Comparison of ENCODE assay signal across 13 mouse cellular contexts in the genomic region with DNA sequence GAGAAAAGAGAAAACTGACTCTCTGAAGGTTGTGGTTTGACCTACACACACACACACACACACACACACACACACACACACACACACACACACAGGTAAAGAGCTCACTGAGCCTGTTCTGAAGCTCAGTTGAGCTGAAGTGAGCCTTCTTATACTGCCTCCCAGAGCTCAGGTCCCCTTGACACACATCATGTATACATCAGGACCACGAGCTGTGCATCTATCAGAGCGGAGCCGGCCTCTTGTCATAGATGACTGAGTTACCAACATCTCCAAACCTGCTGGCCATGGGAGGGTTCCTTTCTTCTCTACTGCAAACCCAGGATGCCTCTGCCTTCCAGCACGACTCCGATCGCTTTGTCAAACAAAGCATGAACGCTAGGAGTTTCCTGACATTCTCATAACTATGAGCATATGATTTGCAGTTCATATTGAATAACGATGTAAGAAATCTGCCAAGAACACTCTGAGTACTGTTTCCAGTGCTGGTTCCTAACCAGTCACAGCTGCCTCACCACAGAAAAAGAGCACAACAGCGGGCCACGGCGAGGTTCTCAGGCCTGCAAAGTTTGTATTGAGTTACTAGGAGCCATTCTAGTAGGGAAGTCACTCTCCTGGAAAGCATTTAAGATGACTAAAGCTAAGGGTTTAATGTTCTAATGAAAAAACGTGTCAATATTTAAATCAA.
A peak's percentile ranks its signal among the peaks of the same experiment; 100 is the strongest.
DNase-seq lines count a peak whose midpoint lies in the region; ATAC-seq and TF ChIP-seq lines count a peak whose summit lies in the region.
"Had no signal": no experiment of that assay in that cellular context is flagged by ENCODE, and none has a peak within 500 bp of the region (broad histone marks: within the 10 kb centered on the region; RNA-seq: fewer than 3 reads in every experiment).

No protein-coding gene starts in this region.

- H3K27ac ChIP-seq in heart, embryonic 16.5 days (ENCODE audit: low read length) = 0 out of 2 replicates have a peak overlapping the region, but pooled peaks have one; percentile 15
- peak overlapping the region; percentile 67; the same call in 1 of the 2 replicates for H3K27ac ChIP-seq in lung, embryonic 14.5 days (ENCODE audit: low read depth)
- no peak overlapping the region for H3K27ac ChIP-seq in lung, postnatal 0 days (ENCODE audit: low read length)
- H3K27ac ChIP-seq in stomach, postnatal 0 days (replicated peaks) = peak overlapping the region; percentile 18; the same call in 1 of the 2 replicates
- no peak overlapping the region for H3K27ac ChIP-seq in liver, embryonic 11.5 days (ENCODE audit: low read depth, low read length)
- H3K27ac ChIP-seq: hindbrain, embryonic 12.5 days; liver, embryonic 15.5 days had no signal

- no peak for TF ChIP-seq EP300 in lung, postnatal 0 days (IDR thresholded peaks at IDR 0.05)
- TF ChIP-seq EP300 in stomach, postnatal 0 days (optimal IDR thresholded peaks at IDR 0.05) = no peak

- DNase-seq in heart, postnatal 14 days = no peak
- peak; percentile 49 for DNase-seq in lung, embryonic 14.5 days
- DNase-seq in lung, postnatal 0 days (ENCODE audit: low spot score) = no peak
- DNase-seq in forelimb bud, embryonic 11.5 days (ENCODE audit: low read depth, low spot score) = peak; percentile 53
- no peak for DNase-seq in stomach, postnatal 0 days (ENCODE audit: low spot score)
- DNase-seq in liver, embryonic 11.5 days (ENCODE audit: low spot score) = no peak
- DNase-seq: cerebellum, adult 18-20 months; thymus, postnatal 4 days had no signal

- no peak for ATAC-seq in heart, embryonic 16.5 days (replicated peaks; ENCODE audit: extremely low read depth, insufficient read depth, low FRiP score)
- no peak for ATAC-seq in lung, embryonic 14.5 days (ENCODE audit: insufficient read depth)
- ATAC-seq in lung, postnatal 0 days = no peak
- no peak for ATAC-seq in stomach, postnatal 0 days (ENCODE audit: low FRiP score, low TSS enrichment)
- ATAC-seq in liver, embryonic 11.5 days (replicated peaks; ENCODE audit: low FRiP score) = no peak
- ATAC-seq: CD4-positive, CD25-positive, alpha-beta regulatory T cell, adult 4 months had no signal

- H3K9me3 ChIP-seq in heart, embryonic 16.5 days (replicated peaks; ENCODE audit: control insufficient read depth, low read length) = no peaks in the 10 kb centered on the region
- H3K9me3 ChIP-seq in lung, embryonic 14.5 days (ENCODE audit: low read depth, low read length) = no peaks in the 10 kb centered on the region
- no peaks in the 10 kb centered on the region for H3K9me3 ChIP-seq in lung, postnatal 0 days (ENCODE audit: low read length)
- no peaks in the 10 kb centered on the region for H3K9me3 ChIP-seq in stomach, postnatal 0 days (ENCODE audit: control insufficient read depth, low read length)
- no peaks in the 10 kb centered on the region for H3K9me3 ChIP-seq in liver, embryonic 11.5 days (ENCODE audit: control insufficient read depth, low read length)
- H3K9me3 ChIP-seq: hindbrain, embryonic 12.5 days; liver, embryonic 15.5 days had no signal

- 77% methylated on average over 12 of the region's 12 CpGs for WGBS in heart, embryonic 16.5 days
- 37% methylated on average over 12 of the region's 12 CpGs for WGBS in lung, embryonic 14.5 days
- WGBS in lung, postnatal 0 days = 53% methylated on average over 12 of the region's 12 CpGs
- WGBS in stomach, postnatal 0 days = 50% methylated on average over 12 of the region's 12 CpGs
- WGBS in liver, embryonic 11.5 days = 80% methylated on average over 12 of the region's 12 CpGs

- intact Hi-C loops in heart, postnatal 14 days (cut with DNase I) = no loop called here

- H3K27me3 ChIP-seq in heart, embryonic 16.5 days (ENCODE audit: control insufficient read depth, insufficient read depth, low read length) = no peaks in the 10 kb centered on the region
- no peaks in the 10 kb centered on the region for H3K27me3 ChIP-seq in lung, embryonic 14.5 days (ENCODE audit: insufficient read depth, low read length)
- H3K27me3 ChIP-seq in lung, postnatal 0 days (replicated peaks; ENCODE audit: insufficient read depth, low read length) = no peaks in the 10 kb centered on the region
- no peaks in the 10 kb centered on the region for H3K27me3 ChIP-seq in stomach, postnatal 0 days (ENCODE audit: control insufficient read depth, insufficient read depth, low read length)
- H3K27me3 ChIP-seq in liver, embryonic 11.5 days (replicated peaks; ENCODE audit: control insufficient read depth, insufficient read depth, low read length) = no peaks in the 10 kb centered on the region
- H3K27me3 ChIP-seq: hindbrain, embryonic 12.5 days; liver, embryonic 15.5 days had no signal

- H3K4me2 ChIP-seq in heart, embryonic 16.5 days (ENCODE audit: low read depth, low read length) = no peak overlapping the region
- no peak overlapping the region for H3K4me2 ChIP-seq in lung, embryonic 14.5 days
- no peak overlapping the region for H3K4me2 ChIP-seq in lung, postnatal 0 days (replicated peaks; ENCODE audit: low read depth, low read length)
- no peak overlapping the region for H3K4me2 ChIP-seq in stomach, postnatal 0 days (replicated peaks; ENCODE audit: low read depth)
- no peak overlapping the region for H3K4me2 ChIP-seq in liver, embryonic 11.5 days
- H3K4me2 ChIP-seq: heart, embryonic 11.5 days; hindbrain, embryonic 12.5 days; liver, embryonic 15.5 days had no signal

- TF ChIP-seq CTCF in lung, embryonic 14.5 days (IDR thresholded peaks at IDR 0.05; ENCODE audit: low read depth) = no peak
- no peak for TF ChIP-seq CTCF in lung, postnatal 0 days (IDR thresholded peaks at IDR 0.05)
- TF ChIP-seq CTCF in stomach, postnatal 0 days (IDR thresholded peaks at IDR 0.05; ENCODE audit: low read depth) = no peak

- no peaks in the 10 kb centered on the region for H3K36me3 ChIP-seq in heart, embryonic 16.5 days (ENCODE audit: control insufficient read depth, insufficient read depth)
- H3K36me3 ChIP-seq in lung, embryonic 14.5 days (ENCODE audit: insufficient read depth) = no peaks in the 10 kb centered on the region
- no peaks in the 10 kb centered on the region for H3K36me3 ChIP-seq in lung, postnatal 0 days (ENCODE audit: insufficient read depth, low read length)
- no peaks in the 10 kb centered on the region for H3K36me3 ChIP-seq in stomach, postnatal 0 days (ENCODE audit: control insufficient read depth, insufficient read depth, low read length)
- H3K36me3 ChIP-seq in liver, embryonic 11.5 days (ENCODE audit: control insufficient read depth, insufficient read depth, low read length) = no peaks in the 10 kb centered on the region
- H3K36me3 ChIP-seq: hindbrain, embryonic 12.5 days; liver, embryonic 15.5 days had no signal

- H3K4me3 ChIP-seq in heart, embryonic 16.5 days (ENCODE audit: low read length) = no peak overlapping the region
- no peak overlapping the region for H3K4me3 ChIP-seq in lung, embryonic 14.5 days (ENCODE audit: low read depth, low read length)
- H3K4me3 ChIP-seq in lung, postnatal 0 days (ENCODE audit: low read depth, low read length) = no peak overlapping the region
- H3K4me3 ChIP-seq in stomach, postnatal 0 days (ENCODE audit: low read depth, low read length) = no peak overlapping the region
- no peak overlapping the region for H3K4me3 ChIP-seq in liver, embryonic 11.5 days (ENCODE audit: low read depth, low read length)
- H3K4me3 ChIP-seq: hindbrain, embryonic 12.5 days; liver, embryonic 15.5 days had no signal

- no peak overlapping the region for H3K9ac ChIP-seq in heart, embryonic 16.5 days (ENCODE audit: low read length)
- no peak overlapping the region for H3K9ac ChIP-seq in lung, embryonic 14.5 days
- no peak overlapping the region for H3K9ac ChIP-seq in lung, postnatal 0 days (replicated peaks; ENCODE audit: low read depth)
- no peak overlapping the region for H3K9ac ChIP-seq in stomach, postnatal 0 days (ENCODE audit: low read length)
- H3K9ac ChIP-seq in liver, embryonic 11.5 days (ENCODE audit: low read depth, low read length) = no peak overlapping the region
- H3K9ac ChIP-seq: hindbrain, embryonic 12.5 days; liver, embryonic 15.5 days had no signal

- peaks cover 4% of the 10 kb centered on the region; the same call in 1 of the 2 replicates for H3K4me1 ChIP-seq in heart, embryonic 16.5 days (ENCODE audit: control insufficient read depth, insufficient read depth, low read length)
- H3K4me1 ChIP-seq in lung, embryonic 14.5 days (ENCODE audit: insufficient read depth) = peaks cover 14% of the 10 kb centered on the region
- peaks cover 3% of the 10 kb centered on the region; the same call in 1 of the 2 replicates for H3K4me1 ChIP-seq in lung, postnatal 0 days (ENCODE audit: insufficient read depth, low read depth, low read length)
- no peaks in the 10 kb centered on the region for H3K4me1 ChIP-seq in stomach, postnatal 0 days (replicated peaks; ENCODE audit: control insufficient read depth, insufficient read depth)
- no peaks in the 10 kb centered on the region for H3K4me1 ChIP-seq in liver, embryonic 11.5 days (replicated peaks; ENCODE audit: control insufficient read depth, insufficient read depth, low read length)
- H3K4me1 ChIP-seq: hindbrain, embryonic 12.5 days; liver, embryonic 15.5 days had no signal

Comparison
In these comparisons a context has a peak if more than half of its experiments do, and no peak if none do; other contexts are left out.
1. H3K27ac ChIP-seq: peak in heart, embryonic 16.5 days (single experiment), lung, embryonic 14.5 days (single experiment) and stomach, postnatal 0 days (single experiment); none in lung, postnatal 0 days (single experiment) and liver, embryonic 11.5 days (single experiment).
2. DNase-seq: peak in lung, embryonic 14.5 days (single experiment) and forelimb bud, embryonic 11.5 days (single experiment); none in heart, postnatal 14 days (0 of 2), lung, postnatal 0 days (single experiment), stomach, postnatal 0 days (single experiment) and liver, embryonic 11.5 days (single experiment).